Mouse (Mus musculus) bone marrow, adult 2 months (tissue): Measurements from ENCODE around the gene Gm16867.
"Not testable (repeated sequence)": the region's sequence is repeated elsewhere in the genome, so short reads cannot be mapped to it uniquely, and the experiment has no call there.

Experiments
- CTCF ChIP-seq: fragments of 200-500 bp; IDR thresholded peaks from 2 replicates; pipeline ENCODE4 v1.5.1; 2011; ENCODE audit warnings: low read length, control low read depth; ENCODE audit not compliant: control insufficient read depth, insufficient read depth
- POLR2A ChIP-seq: fragments of 200-500 bp; IDR thresholded peaks from 2 replicates; pipeline ENCODE4 v1.6.1; 2011; ENCODE audit warnings: low read depth, mild to moderate bottlenecking, control low read depth, low read length, borderline replicate concordance; ENCODE audit not compliant: control insufficient read depth

DNA sequence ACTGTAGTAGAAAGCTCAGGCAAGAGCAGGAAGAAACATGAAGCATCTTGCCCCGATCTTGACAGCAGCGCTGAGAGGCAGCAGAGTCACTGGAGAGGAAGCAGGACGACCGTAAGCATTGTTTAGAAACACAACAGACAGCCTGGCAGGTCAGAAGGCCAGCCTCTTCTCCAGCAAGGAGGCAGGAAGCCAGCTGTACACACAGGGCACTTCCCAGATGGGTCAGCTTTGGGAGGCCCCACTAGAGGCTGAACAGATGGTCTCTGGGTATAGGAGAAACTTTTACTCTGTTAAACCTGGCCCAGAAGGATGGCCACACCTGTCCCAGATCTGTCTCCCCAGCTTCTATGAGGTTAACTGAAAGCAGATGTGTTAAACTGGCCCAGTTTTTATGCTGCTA, 44.1 kb upstream of the Gm16867 start:
- not testable (repeated sequence) for TF ChIP-seq CTCF, POLR2A
